Mouse (Mus musculus): ENCODE measurements around the gene Stxbp5l. TPM values are rescaled to one million over a fixed set of nuclear protein-coding genes. Genes with fewer than 3 reads are reported as not detected.

Gene Stxbp5l
- polyA plus RNA-seq (2012; fragmentation: generic; extraction: Trizol), result not detected

DNA sequence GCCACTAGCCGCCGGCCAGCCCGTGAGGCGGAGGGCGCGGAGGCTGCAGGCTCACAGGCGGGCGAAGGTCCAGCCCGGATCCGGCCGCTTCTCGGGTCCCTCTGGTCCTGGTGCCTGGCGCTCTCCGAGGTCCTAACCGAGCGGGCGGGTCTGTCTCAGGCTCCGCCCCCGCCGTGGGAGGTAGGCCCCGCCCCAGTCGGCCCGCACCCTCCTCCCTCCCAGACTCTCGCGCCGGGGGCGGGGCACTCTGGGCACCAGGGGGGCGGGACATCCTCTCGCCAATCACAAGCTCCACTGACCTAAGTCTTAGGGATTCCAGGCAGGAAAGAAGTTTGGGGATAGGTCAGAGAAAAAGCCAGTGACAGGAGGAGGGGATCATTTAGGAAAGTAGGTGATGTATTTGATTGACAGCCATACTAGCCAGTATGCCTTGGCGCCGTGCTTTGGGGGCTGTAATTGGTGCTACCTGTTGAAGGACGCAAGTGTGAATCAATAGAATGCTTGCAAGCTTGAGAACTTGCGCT lies at the start of gene Stxbp5l:
Stxbp5l (minus strand) TSS at position 142 of the 524 bp plus-strand sequence.

Other genes with a start within 250 kb of the Stxbp5l start
- gene Gtf2e1, start 154.8 kb upstream of the Stxbp5l start, polyA plus RNA-seq (2012; fragmentation: generic; extraction: Trizol), result 1 to 10 TPM in 1 of 2 experiments, under 1 TPM in 1; 0.90 to 5.5 TPM
- 1 to 10 TPM; 1.8 to 4.6 TPM for gene Rabl3, start 154.9 kb upstream of the Stxbp5l start, polyA plus RNA-seq (2012; fragmentation: generic; extraction: Trizol)
- gene Hgd, start 195.2 kb upstream of the Stxbp5l start, polyA plus RNA-seq (2012; fragmentation: generic; extraction: Trizol), result under 1 TPM; 0.04 TPM

All from C3H10T1/2 (cell line).